Mouse (Mus musculus) myocyte (in vitro differentiated cells): ENCODE data around the gene Cyp2e1. TPM values are rescaled to one million over a fixed set of nuclear protein-coding genes. Genes with fewer than 3 reads are reported as not detected.

Experiments
- H3K27me3 ChIP-seq: one replicate; pipeline ENCODE4 v1.6.1; 2011; ENCODE audit not compliant: control insufficient read depth, insufficient read depth, insufficient read length
- H3K36me3 ChIP-seq: one replicate; pipeline ENCODE4 v1.6.1; 2011; ENCODE audit not compliant: control insufficient read depth, insufficient read depth
- H3K4me2 ChIP-seq: one replicate; pipeline ENCODE4 v1.6.1; 2011; ENCODE audit warnings: low read depth, control low read depth
- H3K4me3 ChIP-seq: one replicate; pipeline ENCODE4 v1.5.1; 2011; ENCODE audit warnings: mild to moderate bottlenecking, control low read depth, moderate library complexity
- H3K79me2 ChIP-seq: one replicate; pipeline ENCODE4 v1.6.1; 2011; ENCODE audit not compliant: control insufficient read depth, insufficient read depth
- H3ac ChIP-seq: one replicate; pipeline ENCODE4 v1.6.1; 2011; ENCODE audit not compliant: control insufficient read depth, insufficient read length
- CEBPB ChIP-seq: IDR thresholded peaks from 2 replicates; pipeline ENCODE4 v1.6.1; 2011; ENCODE audit warnings: mild to moderate bottlenecking, moderate library complexity; ENCODE audit not compliant: poor library complexity, insufficient read depth, severe bottlenecking
- E2F4 ChIP-seq: IDR thresholded peaks from one replicate; pipeline ENCODE4 v1.6.1; 2011; ENCODE audit warnings: mild to moderate bottlenecking, control low read depth, moderate library complexity; ENCODE audit not compliant: insufficient read depth
- MAX ChIP-seq: IDR thresholded peaks from one replicate; pipeline ENCODE4 v1.6.1; 2011; ENCODE audit warnings: low read depth, mild to moderate bottlenecking, control low read depth
- MYOD1 ChIP-seq, 3 experiments: IDR thresholded peaks; one replicate each; pipeline ENCODE4 v1.6.1; 2011; ENCODE audit warnings: control low read depth in 2 of 3, low read depth in 2 of 3, mild to moderate bottlenecking in 2 of 3, moderate library complexity in 1 of 3; ENCODE audit not compliant: insufficient read length in 2 of 3, control insufficient read depth in 1 of 3
- MYOG ChIP-seq, 3 experiments: IDR thresholded peaks; one replicate each; pipeline ENCODE4 v1.6.1; 2011; ENCODE audit warnings: control low read depth in 2 of 3, low read depth in 2 of 3, mild to moderate bottlenecking in 2 of 3; ENCODE audit not compliant: insufficient read length in 2 of 3, control insufficient read depth in 1 of 3, insufficient read depth in 1 of 3
- POLR2A ChIP-seq: IDR thresholded peaks from one replicate; pipeline ENCODE4 v1.6.1; 2011; ENCODE audit warnings: low read depth, mild to moderate bottlenecking, control low read depth, moderate library complexity; ENCODE audit not compliant: insufficient read length
- POLR2AphosphoS2 ChIP-seq: IDR thresholded peaks from one replicate; pipeline ENCODE4 v1.6.1; 2011; ENCODE audit warnings: low read depth, control low read depth; ENCODE audit not compliant: insufficient read length
- REST ChIP-seq: IDR thresholded peaks from one replicate; pipeline ENCODE4 v1.6.1; 2011; ENCODE audit warnings: mild to moderate bottlenecking, control low read depth, moderate library complexity; ENCODE audit not compliant: insufficient read depth, insufficient read length
- SRF ChIP-seq: IDR thresholded peaks from one replicate; pipeline ENCODE4 v1.6.1; 2011; ENCODE audit warnings: low read depth; ENCODE audit not compliant: control insufficient read depth, insufficient read length
- TCF12 ChIP-seq: IDR thresholded peaks from one replicate; pipeline ENCODE4 v1.6.1; 2011; ENCODE audit warnings: mild to moderate bottlenecking, control low read depth; ENCODE audit not compliant: poor library complexity, insufficient read depth, severe bottlenecking
- TCF3 ChIP-seq: IDR thresholded peaks from one replicate; pipeline ENCODE4 v1.6.1; 2011; ENCODE audit warnings: low read depth, control low read depth; ENCODE audit not compliant: insufficient read length
- USF1 ChIP-seq: IDR thresholded peaks from one replicate; pipeline ENCODE4 v1.6.1; 2011; ENCODE audit warnings: low read depth, mild to moderate bottlenecking, control low read depth, moderate library complexity
- polyA plus RNA-seq: library from polyadenylated mRNA; unstranded; fragments of >200 nt; fragmentation: generic; extraction: Trizol; gene quantifications from one replicate; pipeline ENCODE4 v1.2.1, GENCODE M21; 2012; ENCODE audit warnings: missing spikeins

Cyp2e1 gene
- polyA plus RNA-seq, 1 experiment: not detected

- Histone ChIP-seq H3K79me2 (no peaks in the 10 kb centered on the region), H3K27me3 (peaks cover 14% of the 10 kb centered on the region), H3K4me2 (no peak overlapping the region), H3K4me3 (no peak overlapping the region), H3ac (no peak overlapping the region), H3K36me3 (no peaks in the 10 kb centered on the region)
- TF ChIP-seq E2F4: no peak
These were observed 34.7 kb downstream of the Cyp2e1 start for GRCm38 (mm10) chr7:140798212-140798611.

GRCm38 (mm10) chr7:140802629-140803028 is 39.1 kb downstream of the Cyp2e1 start:
- TF ChIP-seq TCF12 (no peak), MYOG (IDR thresholded peaks at IDR 0.05; ENCODE audit: control insufficient read depth in 1 of 3, insufficient read depth in 1 of 3, insufficient read length in 2 of 3, low read depth in 2 of 3) (no peak), MYOD1 (IDR thresholded peaks at IDR 0.05; ENCODE audit: control insufficient read depth in 1 of 3, insufficient read length in 2 of 3, low read depth in 2 of 3) (no peak), USF1 (no peak), SRF (no peak), CEBPB (no peak), TCF3 (no peak), MAX (no peak), REST (no peak), POLR2AphosphoS2 (no peak), E2F4 (no peak), POLR2A (no peak)
- Histone ChIP-seq H3ac (no peak overlapping the region), H3K4me3 (no peak overlapping the region), H3K4me2 (no peak overlapping the region), H3K36me3 (no peaks in the 10 kb centered on the region), H3K27me3 (peaks cover 11% of the 10 kb centered on the region), H3K79me2 (no peaks in the 10 kb centered on the region)

GRCm38 (mm10) chr7:140805704-140806103 is 42.2 kb downstream of the Cyp2e1 start:
- peaks cover under 1% of the 10 kb centered on the region for H3K27me3 ChIP-seq
- TF ChIP-seq SRF: no peak
- TF ChIP-seq REST: no peak
- no peak for TF ChIP-seq POLR2A
- no peak for TF ChIP-seq MYOD1 (IDR thresholded peaks at IDR 0.05; ENCODE audit: control insufficient read depth in 1 of 3, insufficient read length in 2 of 3, low read depth in 2 of 3)
- TF ChIP-seq USF1: no peak
- no peak for TF ChIP-seq MAX
- no peak for TF ChIP-seq TCF12
- TF ChIP-seq MYOG (IDR thresholded peaks at IDR 0.05; ENCODE audit: control insufficient read depth in 1 of 3, insufficient read depth in 1 of 3, insufficient read length in 2 of 3, low read depth in 2 of 3): no peak
- H3ac ChIP-seq: no peak overlapping the region
- H3K36me3 ChIP-seq: no peaks in the 10 kb centered on the region
- H3K4me2 ChIP-seq: no peak overlapping the region
- no peaks in the 10 kb centered on the region for H3K79me2 ChIP-seq
- no peak overlapping the region for H3K4me3 ChIP-seq

GRCm38 (mm10) chr7:140810496-140810895 is 47.0 kb downstream of the Cyp2e1 start:
- H3K79me2 ChIP-seq: no peaks in the 10 kb centered on the region
- H3K27me3 ChIP-seq: no peaks in the 10 kb centered on the region
- no peaks in the 10 kb centered on the region for H3K36me3 ChIP-seq
- no peak overlapping the region for H3ac ChIP-seq
- H3K4me2 ChIP-seq: no peak overlapping the region
- H3K4me3 ChIP-seq: no peak overlapping the region
- no peak for TF ChIP-seq CEBPB
- no peak for TF ChIP-seq MYOG (IDR thresholded peaks at IDR 0.05; ENCODE audit: control insufficient read depth in 1 of 3, insufficient read depth in 1 of 3, insufficient read length in 2 of 3, low read depth in 2 of 3)
- no peak for TF ChIP-seq TCF3
- TF ChIP-seq E2F4: no peak
- no peak for TF ChIP-seq POLR2A
- no peak for TF ChIP-seq TCF12
- no peak for TF ChIP-seq REST
- no peak for TF ChIP-seq MYOD1 (IDR thresholded peaks at IDR 0.05; ENCODE audit: control insufficient read depth in 1 of 3, insufficient read length in 2 of 3, low read depth in 2 of 3)
- no peak for TF ChIP-seq USF1
- no peak for TF ChIP-seq MAX
- TF ChIP-seq SRF: no peak
- TF ChIP-seq POLR2AphosphoS2: no peak

DNA sequence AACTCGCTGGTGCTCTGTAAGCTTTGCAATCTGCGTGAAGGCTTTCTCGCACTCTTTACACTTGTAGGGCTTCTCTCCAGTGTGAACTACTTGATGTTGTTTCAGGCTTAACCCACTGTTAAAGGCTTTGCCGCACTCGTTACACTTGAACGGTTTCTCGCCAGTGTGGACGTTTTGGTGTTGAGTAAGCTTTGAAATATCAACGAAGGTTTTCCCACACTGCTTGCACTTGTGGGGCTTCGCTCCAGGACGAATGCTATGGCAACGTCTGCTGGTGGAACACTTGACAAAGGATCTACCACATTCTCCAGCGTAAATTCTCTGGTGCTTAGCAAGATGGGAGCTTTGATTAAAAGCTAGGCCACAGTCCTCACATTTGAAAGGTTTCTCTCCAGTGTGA is 48.2 kb downstream of the Cyp2e1 start:
- TF ChIP-seq REST (no peak), MYOG (IDR thresholded peaks at IDR 0.05; ENCODE audit: control insufficient read depth in 1 of 3, insufficient read depth in 1 of 3, insufficient read length in 2 of 3, low read depth in 2 of 3) (no peak), MAX (no peak)
- Histone ChIP-seq H3ac (no peak overlapping the region), H3K36me3 (no peaks in the 10 kb centered on the region), H3K27me3 (no peaks in the 10 kb centered on the region), H3K4me3 (no peak overlapping the region), H3K4me2 (no peak overlapping the region), H3K79me2 (no peaks in the 10 kb centered on the region)
